Mouse (Mus musculus): ENCODE measurements around the gene Fam129c.

GRCm38 (mm10) chr8:71633981-71634667 is 36.7 kb downstream of the Fam129c start:
- TF ChIP-seq CTCF (IDR thresholded peaks at IDR 0.05; ENCODE audit: borderline replicate concordance, extremely low read depth, insufficient read depth, insufficient read length) (no peak), POLR2A (IDR thresholded peaks at IDR 0.05; ENCODE audit: borderline replicate concordance, extremely low read depth, insufficient read depth, insufficient read length, poor library complexity, severe bottlenecking) (no peak)

All from brain, embryonic 14.5 days (tissue).